Mouse (Mus musculus) megakaryocyte-erythroid progenitor cell, adult 5-6 weeks (primary cell): ENCODE results near the gene Hey2. TPM values are rescaled to one million over a fixed set of nuclear protein-coding genes. Genes with fewer than 3 reads are reported as not detected.

ENCODE experiments used
- ATAC-seq: replicated peaks from 2 replicates; pipeline ENCODE4 v1.8.0; 2016; ENCODE audit warnings: mild to moderate bottlenecking, inconsistent platforms; ENCODE audit not compliant: severe bottlenecking, poor library complexity, low FRiP score, low TSS enrichment
- total RNA-seq, 2 experiments: library from RNA; stranded (forward) in 1 of 2; stranded (reverse) in 1 of 2; fragments of 200-1000, 215-1000 nt in 1 of 2; fragments of >200 nt in 1 of 2; fragmentation: Nextera tagmentation in 1 of 2; gene quantifications; 2 replicates each; pipeline ENCODE4 v1.2.3; 2014 to 2017

Gene Hey2
- total RNA-seq, 2 experiments from 2014 or later = not detected

- ATAC-seq = no peak
Observed at GRCm38 (mm10) chr10:30796469-30797261, 45.9 kb downstream of the Hey2 start.

GRCm38 (mm10) chr10:30791016-30791415, 51.6 kb downstream of the Hey2 start:
- ATAC-seq = no peak

GRCm38 (mm10) chr10:30789521-30789920, 53.1 kb downstream of the Hey2 start:
- no peak for ATAC-seq

- peak; percentile 49; the same call in 1 of the 2 replicates for ATAC-seq
Observed at GRCm38 (mm10) chr10:30788340-30788721, 54.3 kb downstream of the Hey2 start.

GRCm38 (mm10) chr10:30787684-30788339, 54.8 kb downstream of the Hey2 start:
- ATAC-seq = peak; percentile 73

GRCm38 (mm10) chr10:30786103-30786754, 56.4 kb downstream of the Hey2 start:
- no peak for ATAC-seq

Other genes starting within 250 kb of the Hey2 start
- gene Trmt11, start 242.1 kb downstream of the Hey2 start, total RNA-seq (2014; fragmentation: Nextera tagmentation) = 34.8 and 46.2 TPM in 2 replicates
- gene Trmt11, start 242.1 kb downstream of the Hey2 start, total RNA-seq (2017) = 37.8 and 45.0 TPM in 2 replicates
- gene Hint3, start 213.2 kb downstream of the Hey2 start, total RNA-seq (2014; fragmentation: Nextera tagmentation) = 13.0 and 15.8 TPM in 2 replicates
- 4.5 and 13.7 TPM in 2 replicates for gene Hint3, start 213.2 kb downstream of the Hey2 start, total RNA-seq (2017)
- 24.1 and 25.6 TPM in 2 replicates for gene Ncoa7, start 39.5 kb downstream of the Hey2 start, total RNA-seq (2014; fragmentation: Nextera tagmentation)
- gene Ncoa7, start 39.5 kb downstream of the Hey2 start, total RNA-seq (2017) = 12.7 and 20.8 TPM in 2 replicates